Mouse (Mus musculus) liver, embryonic 14.5 days (tissue): ENCODE results near the gene Ubxn10. TPM values are rescaled to one million over a fixed set of nuclear protein-coding genes. Genes with fewer than 3 reads are reported as not detected.
A peak's percentile ranks its signal among the peaks of the same experiment; 100 is the strongest.

Experiments used
- ATAC-seq: fragments of 200-750 bp; cut with Nextera tagmentation; 2 replicates; pipeline ENCODE4 v1.8.0; 2017; ENCODE audit warnings: moderate number of reproducible peaks, mild to moderate bottlenecking, moderate library complexity; ENCODE audit not compliant: insufficient read depth
- DNase-seq, 3 experiments: peaks; one replicate each; pipeline ENCODE4 v3.0.0-alpha.2; 2012 to 2013; ENCODE audit warnings: low read depth in 3 of 3, low spot score in 3 of 3
- H3K27ac ChIP-seq: fragments of 300-500 bp; sonication (generic); 2 replicates; pipeline ENCODE4 v1.5.1; 2014; ENCODE audit warnings: moderate library complexity, mild to moderate bottlenecking, control low read depth, inconsistent platforms
- H3K27me3 ChIP-seq: fragments of 300-500 bp; sonication (generic); 2 replicates; pipeline ENCODE4 v1.6.1; 2014; ENCODE audit warnings: mild to moderate bottlenecking, low read length, moderate library complexity; ENCODE audit not compliant: control insufficient read depth, insufficient read depth
- H3K36me3 ChIP-seq: fragments of 300-500 bp; sonication (generic); replicated peaks from 2 replicates; pipeline ENCODE4 v1.6.1; 2014; ENCODE audit warnings: low read depth; ENCODE audit not compliant: control insufficient read depth, insufficient read depth
- H3K4me1 ChIP-seq, 2 experiments: fragments of 200-500 bp in 1 of 2; fragments of 300-500 bp in 1 of 2; sonication (generic) in 1 of 2; replicated peaks; 2 replicates each; pipeline ENCODE4 v1.6.1; 2012 to 2014; ENCODE audit warnings: antibody characterized with exemption in 1 of 2, inconsistent platforms in 1 of 2, low read length in 1 of 2; ENCODE audit not compliant: control insufficient read depth in 2 of 2, insufficient read depth in 2 of 2
- H3K4me2 ChIP-seq: fragments of 300-500 bp; sonication (generic); 2 replicates; pipeline ENCODE4 v1.6.1; 2014; ENCODE audit warnings: low read depth, mild to moderate bottlenecking, control low read depth, moderate library complexity
- H3K4me3 ChIP-seq, 2 experiments: fragments of 200-500 bp in 1 of 2; fragments of 300-500 bp in 1 of 2; sonication (generic) in 1 of 2; 2 replicates each; pipeline ENCODE4 v1.5.1; 2012 to 2014; ENCODE audit warnings: low read depth in 2 of 2, low read length in 2 of 2, mild to moderate bottlenecking in 2 of 2, control low read depth in 1 of 2, inconsistent platforms in 1 of 2, moderate library complexity in 1 of 2; ENCODE audit not compliant: insufficient read depth in 1 of 2
- H3K9ac ChIP-seq: fragments of 300-500 bp; sonication (generic); replicated peaks from 2 replicates; pipeline ENCODE4 v1.6.1; 2014; ENCODE audit warnings: mild to moderate bottlenecking, control low read depth, moderate library complexity
- H3K9me3 ChIP-seq: fragments of 300-500 bp; sonication (generic); 2 replicates; pipeline ENCODE4 v1.6.1; 2016; ENCODE audit warnings: low read length, mixed read lengths; ENCODE audit not compliant: control insufficient read depth
- CTCF ChIP-seq: IDR thresholded peaks from 2 replicates; pipeline ENCODE4 v1.5.1; 2016; ENCODE audit warnings: antibody characterized with exemption, low read depth, control low read depth
- EP300 ChIP-seq: IDR thresholded peaks from 2 replicates; pipeline ENCODE4 v1.6.1; 2016; ENCODE audit warnings: antibody characterized with exemption, low read depth
- WGBS: fragments of 180-500 bp; shearing (Covaris S2); extraction: QIAGEN DNeasy Blood & Tissue Kit; methylation state at CpG from one replicate; pipeline ENCODE4 v1.1.7; 2014; ENCODE audit not compliant: insufficient replicate concordance; 5-methylcytosine and 5-hydroxymethylcytosine counted together
- polyA plus RNA-seq, 2 experiments: library from polyadenylated mRNA; depleted of rRNA in 1 of 2; stranded (reverse) in 1 of 2; unstranded in 1 of 2; fragments of >200 nt; fragmentation: Nextera tagmentation in 1 of 2; extraction: Ambion mirVana in 1 of 2; gene quantifications; 2 replicates each; pipeline versions ENCODE4 v1.2.1 to v1.2.3; 2012 to 2014

The Ubxn10 gene
- polyA plus RNA-seq, 2 experiments = 0.06 to 0.09 TPM

DNA sequence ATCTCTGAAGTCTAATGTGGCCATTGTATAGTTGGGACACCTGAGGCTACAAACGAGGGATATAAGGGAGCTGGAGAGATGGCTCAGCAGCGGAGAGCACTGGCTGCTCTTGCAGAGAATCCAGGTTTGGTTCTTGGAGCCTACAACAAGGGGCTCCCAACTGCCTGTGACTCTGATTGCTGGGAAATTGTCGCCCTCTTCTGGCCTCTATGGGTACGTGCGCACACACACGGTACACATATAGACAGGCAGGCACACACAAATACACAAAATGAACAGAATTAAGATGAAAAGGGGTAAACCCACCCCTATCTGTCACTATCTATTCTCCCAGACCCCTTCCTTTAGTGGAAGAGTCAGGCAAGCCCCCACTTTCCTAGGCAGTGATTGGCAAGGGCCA lies 15.6 kb upstream of the Ubxn10 start:
- DNase-seq (no peak), ATAC-seq (no peak)
- no peaks in the 10 kb centered on the region for H3K9me3 ChIP-seq
- no peaks in the 10 kb centered on the region for H3K36me3 ChIP-seq
- no peaks in the 10 kb centered on the region for H3K27me3 ChIP-seq
- 83% methylated on average over 6 of the region's 6 CpGs for WGBS
- H3K4me3 ChIP-seq = no peak overlapping the region
- H3K4me2 ChIP-seq = no peak overlapping the region
- H3K27ac ChIP-seq = no peak overlapping the region
- no peak for TF ChIP-seq EP300
- 0 out of 2 replicates have a peak, but pooled peaks have one; percentile 6 for TF ChIP-seq CTCF
- no peaks in the 10 kb centered on the region for H3K4me1 ChIP-seq
- H3K9ac ChIP-seq = no peak overlapping the region

DNA sequence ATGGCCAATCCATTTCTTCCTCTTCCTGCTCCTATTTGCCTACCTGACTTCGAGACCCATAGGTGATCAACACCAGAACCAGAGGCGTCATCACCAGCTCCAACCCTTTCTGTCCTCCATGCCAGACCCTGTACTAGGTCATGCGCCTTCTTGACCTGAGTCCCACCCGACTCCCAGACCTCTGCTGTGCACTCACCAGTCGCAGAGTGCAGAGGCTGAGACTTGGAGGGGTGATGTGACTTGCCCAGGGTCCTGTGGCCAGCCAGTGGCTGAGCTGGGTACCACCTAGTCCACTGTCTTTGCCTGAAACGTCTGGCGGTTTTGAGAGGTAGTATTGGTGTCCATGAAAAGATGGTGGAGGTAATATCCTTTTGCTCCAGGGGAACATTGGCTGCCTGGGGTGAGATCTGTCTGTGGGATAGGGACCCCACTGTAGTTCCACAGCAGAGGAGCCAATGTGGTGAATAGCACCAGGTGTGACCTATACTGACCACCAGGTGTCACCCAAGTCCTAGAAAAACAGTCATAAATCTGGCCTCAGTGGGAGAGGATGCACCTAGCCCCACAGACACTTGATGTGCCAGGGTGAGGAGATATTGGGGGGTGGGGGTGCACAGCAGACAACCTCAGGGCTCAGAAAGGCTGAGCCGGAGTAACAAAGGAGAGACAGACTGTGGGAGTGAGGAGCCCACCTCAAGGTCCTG lies 11.6 kb upstream of the Ubxn10 start:
- no peaks in the 10 kb centered on the region for H3K36me3 ChIP-seq
- H3K27me3 ChIP-seq = no peaks in the 10 kb centered on the region
- no peak for DNase-seq
- no peak overlapping the region for H3K4me2 ChIP-seq
- no peaks in the 10 kb centered on the region for H3K9me3 ChIP-seq
- H3K9ac ChIP-seq = no peak overlapping the region
- no peak overlapping the region for H3K27ac ChIP-seq
- no peak for ATAC-seq
- WGBS = 34% methylated on average over 8 of the region's 8 CpGs
- H3K4me1 ChIP-seq = no peaks in the 10 kb centered on the region
- TF ChIP-seq EP300 (no peak), CTCF (peak; percentile 60)
- H3K4me3 ChIP-seq = no peak overlapping the region

DNA sequence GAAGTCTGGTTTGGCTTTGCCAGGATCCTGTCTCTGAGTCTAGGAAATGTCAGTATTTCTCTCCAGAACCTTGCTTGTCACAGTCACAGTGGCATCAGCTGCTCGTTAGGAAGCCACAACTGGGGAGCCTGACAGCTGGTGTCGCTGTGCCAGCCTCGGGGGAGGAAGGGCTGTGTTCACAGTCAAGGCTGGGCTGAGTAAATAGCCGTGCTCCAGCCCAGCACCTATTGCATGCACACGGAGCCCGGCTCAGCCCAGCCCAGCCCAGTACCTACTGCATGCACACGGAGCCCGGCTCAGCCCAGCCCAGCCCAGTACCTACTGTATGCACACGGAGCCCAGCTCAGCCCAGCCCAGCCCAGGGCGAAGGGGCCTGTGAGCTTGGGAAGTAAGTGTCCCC lies 10.9 kb upstream of the Ubxn10 start:
- H3K9me3 ChIP-seq = no peaks in the 10 kb centered on the region
- H3K36me3 ChIP-seq = no peaks in the 10 kb centered on the region
- ATAC-seq (no peak), DNase-seq (no peak)
- no peak overlapping the region for H3K4me3 ChIP-seq
- no peak overlapping the region for H3K4me2 ChIP-seq
- WGBS = 51% methylated on average over 10 of the region's 10 CpGs
- H3K4me1 ChIP-seq = no peaks in the 10 kb centered on the region
- H3K27ac ChIP-seq = no peak overlapping the region
- H3K27me3 ChIP-seq = no peaks in the 10 kb centered on the region
- TF ChIP-seq EP300 (no peak), CTCF (no peak)
- no peak overlapping the region for H3K9ac ChIP-seq

DNA sequence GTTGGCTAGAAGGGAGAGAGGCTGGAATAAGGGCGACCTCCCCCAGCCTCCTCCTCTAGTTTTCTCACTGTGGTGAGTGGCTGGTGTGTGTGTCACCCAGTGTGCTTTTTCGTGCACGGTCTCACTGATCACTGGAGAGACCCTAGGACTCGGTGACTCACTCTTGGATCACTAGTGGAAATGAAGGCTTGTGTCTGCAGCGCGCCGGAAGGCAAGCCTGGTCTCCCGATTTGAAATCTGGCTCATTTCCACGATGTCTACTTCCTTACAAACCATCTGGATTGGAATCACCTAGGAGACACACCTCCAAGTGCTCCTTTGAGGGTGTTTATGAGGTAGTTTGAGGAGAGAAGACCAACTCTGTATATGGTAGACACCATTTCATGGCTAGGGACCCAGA lies 9.9 kb upstream of the Ubxn10 start:
- no peak overlapping the region for H3K27ac ChIP-seq
- TF ChIP-seq EP300 (no peak), CTCF (no peak)
- 57% methylated on average over 9 of the region's 9 CpGs for WGBS
- no peaks in the 10 kb centered on the region for H3K9me3 ChIP-seq
- H3K27me3 ChIP-seq = no peaks in the 10 kb centered on the region
- no peaks in the 10 kb centered on the region for H3K4me1 ChIP-seq
- no peak overlapping the region for H3K4me2 ChIP-seq
- no peaks in the 10 kb centered on the region for H3K36me3 ChIP-seq
- no peak for ATAC-seq
- H3K9ac ChIP-seq = no peak overlapping the region
- DNase-seq = no peak
- no peak overlapping the region for H3K4me3 ChIP-seq

DNA sequence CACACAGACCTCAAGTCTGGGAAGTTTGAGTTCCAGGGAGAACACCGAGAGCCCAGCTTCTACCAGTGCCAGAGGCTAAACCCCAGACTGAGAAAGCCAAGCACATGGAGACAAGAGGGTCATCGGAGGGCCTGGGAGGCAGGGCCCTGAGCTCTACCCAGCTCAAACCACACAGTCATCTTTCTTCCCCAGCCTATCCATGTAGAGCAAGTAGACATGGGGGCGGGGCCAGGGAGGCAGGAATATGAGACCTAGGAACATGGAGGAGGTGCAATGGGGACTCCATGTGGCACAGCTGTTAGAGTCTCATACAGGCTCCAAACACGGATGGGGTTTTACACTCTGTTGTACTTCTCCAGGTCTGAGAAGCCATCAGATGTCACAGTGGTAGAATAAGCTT lies 8.9 kb upstream of the Ubxn10 start:
- no peak for DNase-seq
- Histone ChIP-seq H3K4me3 (no peak overlapping the region), H3K36me3 (no peaks in the 10 kb centered on the region), H3K9me3 (no peaks in the 10 kb centered on the region), H3K27ac (no peak overlapping the region), H3K4me1 (no peaks in the 10 kb centered on the region), H3K27me3 (no peaks in the 10 kb centered on the region), H3K9ac (no peak overlapping the region), H3K4me2 (no peak overlapping the region)
- no peak for ATAC-seq
- 53% methylated on average over 4 of the region's 4 CpGs for WGBS
- TF ChIP-seq CTCF (no peak), EP300 (no peak)
